Mouse (Mus musculus) thymus, adult 2 months (tissue): ENCODE measurements around the gene Gm21977. TPM values are rescaled to one million over a fixed set of nuclear protein-coding genes. Genes with fewer than 3 reads are reported as not detected.
"Not testable (repeated sequence)": the region's sequence is repeated elsewhere in the genome, so short reads cannot be mapped to it uniquely, and the experiment has no call there.

ENCODE experiments used
- DNase-seq: peaks from one replicate; pipeline ENCODE4 v3.0.0; 2021
- H3K27ac ChIP-seq: fragments of 200-500 bp; 2 replicates; pipeline ENCODE4 v1.5.1; 2012; ENCODE audit warnings: low read length, control low read depth; ENCODE audit not compliant: control insufficient read depth, insufficient read depth
- H3K27me3 ChIP-seq: fragments of 200-500 bp; 2 replicates; pipeline ENCODE4 v1.6.1; 2012; ENCODE audit warnings: mild to moderate bottlenecking, low read length, moderate library complexity, mixed read lengths; ENCODE audit not compliant: control insufficient read depth, insufficient read depth
- H3K36me3 ChIP-seq: fragments of 200-500 bp; 2 replicates; pipeline ENCODE4 v1.6.1; 2012; ENCODE audit warnings: mild to moderate bottlenecking, low read length, moderate library complexity; ENCODE audit not compliant: control insufficient read depth, insufficient read depth
- H3K4me1 ChIP-seq: fragments of 200-500 bp; replicated peaks from 2 replicates; pipeline ENCODE4 v1.6.1; 2012; ENCODE audit warnings: low read length; ENCODE audit not compliant: control insufficient read depth, insufficient read depth
- H3K4me3 ChIP-seq: fragments of 200-500 bp; 2 replicates; pipeline ENCODE4 v1.5.1; 2012; ENCODE audit warnings: mild to moderate bottlenecking, low read length, control low read depth, moderate library complexity; ENCODE audit not compliant: control insufficient read depth, insufficient read depth
- WGBS: fragments of 180-500 bp; shearing (Covaris S2); methylation state at CpG from one replicate; pipeline ENCODE4 v1.1.7; 2018; 5-methylcytosine and 5-hydroxymethylcytosine counted together
- polyA plus RNA-seq: library from polyadenylated mRNA; depleted of rRNA; stranded (reverse); fragments of >200 nt; gene quantifications from 2 replicates; pipeline ENCODE4 v1.2.3, GENCODE M21; 2012; rRNA removed

The Gm21977 gene
- polyA plus RNA-seq, result not detected in 2 replicates

- not testable (repeated sequence) for H3K27me3 ChIP-seq, H3K4me3 ChIP-seq, DNase-seq, H3K27ac ChIP-seq, H3K36me3 ChIP-seq, H3K4me1 ChIP-seq
- no CpG with 5 or more reads among the region's 3 CpGs for WGBS
These were observed at the start of gene Gm21977 for GRCm38 (mm10) chr14:42853377-42853776. Gene Gm21977 (minus strand): TSS chr14:42853477.

Other genes starting within 250 kb of the Gm21977 start
- gene Gm3633, start 211.6 kb downstream of the Gm21977 start, polyA plus RNA-seq, result not detected in 2 replicates
- not detected in 2 replicates for gene Gm10378, start 197.5 kb downstream of the Gm21977 start, polyA plus RNA-seq
- not detected in 2 replicates for gene Gm3015, start 84.7 kb downstream of the Gm21977 start, polyA plus RNA-seq
- gene Gm10377, start 55.5 kb downstream of the Gm21977 start, polyA plus RNA-seq, result not detected in 2 replicates
- gene Gm8082, start 140.1 kb upstream of the Gm21977 start, polyA plus RNA-seq, result not detected in 2 replicates
- gene Gm10376, start 162.2 kb upstream of the Gm21977 start, polyA plus RNA-seq, result not detected in 2 replicates
- gene Gm8094, start 223.2 kb upstream of the Gm21977 start, polyA plus RNA-seq, result not detected in 2 replicates
- gene Gm8104, start 247.1 kb upstream of the Gm21977 start, polyA plus RNA-seq, result not detected in 2 replicates